Mouse (Mus musculus) CH12.LX (cell line): ENCODE measurements around the gene Gm37240. TPM values are rescaled to one million over a fixed set of nuclear protein-coding genes. Genes with fewer than 3 reads are reported as not detected.

Source experiments
- DNase-seq: peaks from one replicate; pipeline ENCODE4 v3.0.0-alpha.2; 2013; ENCODE audit errors: extremely low read depth
- H3K27ac ChIP-seq: 2 replicates; pipeline ENCODE4 v1.5.1; 2012; ENCODE audit warnings: low read depth, mild to moderate bottlenecking, control low read depth, moderate library complexity; ENCODE audit not compliant: insufficient read depth
- H3K27me3 ChIP-seq: replicated peaks from 2 replicates; pipeline ENCODE3; 2012; ENCODE audit warnings: inconsistent platforms
- H3K36me3 ChIP-seq, 2 experiments: replicated peaks in 1 of 2; 2 replicates each; pipeline versions ENCODE3 to v1.6.1; 2012; ENCODE audit warnings: inconsistent platforms in 1 of 2, low read length in 1 of 2, mild to moderate bottlenecking in 1 of 2, mixed read lengths in 1 of 2, moderate library complexity in 1 of 2; ENCODE audit not compliant: control insufficient read depth in 1 of 2, insufficient read depth in 1 of 2
- H3K4me1 ChIP-seq, 2 experiments: 2 replicates each; pipeline ENCODE4 v1.6.1; 2012; ENCODE audit warnings: inconsistent platforms in 1 of 2, moderate library complexity in 1 of 2; ENCODE audit not compliant: insufficient read depth in 2 of 2, control insufficient read depth in 1 of 2
- H3K4me2 ChIP-seq: 2 replicates; pipeline ENCODE4 v1.6.1; 2012; ENCODE audit warnings: low read depth, mild to moderate bottlenecking, control low read depth; ENCODE audit not compliant: poor library complexity, insufficient read depth, severe bottlenecking
- H3K4me3 ChIP-seq, 3 experiments: fragments of 150-350 bp in 1 of 3; sonication (generic) in 1 of 3; replicated peaks in 1 of 3; 2 replicates each; pipeline versions ENCODE3 to v1.5.1; 2011 to 2012; ENCODE audit warnings: low read depth in 2 of 3, low read length in 2 of 3, mild to moderate bottlenecking in 2 of 3, moderate library complexity in 2 of 3, control low read depth in 1 of 3, improper control_type of control experiment in 1 of 3, inconsistent platforms in 1 of 3, mixed read lengths in 1 of 3; ENCODE audit not compliant: poor library complexity in 1 of 3
- H3K79me2 ChIP-seq: replicated peaks from 2 replicates; pipeline ENCODE4 v1.6.1; 2012; ENCODE audit warnings: mild to moderate bottlenecking, moderate library complexity; ENCODE audit not compliant: control insufficient read depth, poor library complexity, insufficient read depth, severe bottlenecking; ENCODE audit errors: extremely low read depth
- H3K9ac ChIP-seq: 2 replicates; pipeline ENCODE4 v1.6.1; 2012; ENCODE audit warnings: low read depth, mild to moderate bottlenecking, control low read depth, moderate library complexity; ENCODE audit not compliant: insufficient read depth
- H3K9me3 ChIP-seq: replicated peaks from 2 replicates; pipeline ENCODE3; 2012; ENCODE audit warnings: low read length, inconsistent platforms, mixed read lengths
- BHLHE40 ChIP-seq: IDR thresholded peaks from 2 replicates; pipeline ENCODE4 v1.6.1; 2011; ENCODE audit warnings: mild to moderate bottlenecking, low read depth, low read length, improper control_type of control experiment
- CHD2 ChIP-seq: IDR thresholded peaks from 2 replicates; pipeline ENCODE4 v1.6.1; 2011; ENCODE audit warnings: low read length, improper control_type of control experiment
- CTCF ChIP-seq, 2 experiments: IDR thresholded peaks in 1 of 2; conservative IDR thresholded peaks in 1 of 2; 2 replicates each; pipeline ENCODE4 v1.5.1; 2011 to 2012; ENCODE audit warnings: low read depth in 2 of 2, low read length in 2 of 2, improper control_type of control experiment in 1 of 2, inconsistent platforms in 1 of 2, mild to moderate bottlenecking in 1 of 2, moderate library complexity in 1 of 2
- E2F4 ChIP-seq: IDR thresholded peaks from 2 replicates; pipeline ENCODE4 v1.6.1; 2011; ENCODE audit warnings: low read depth, low read length, improper control_type of control experiment; ENCODE audit not compliant: insufficient replicate concordance
- ELF1 ChIP-seq: IDR thresholded peaks from 2 replicates; pipeline ENCODE4 v1.6.1; 2014; ENCODE audit warnings: low read depth, mild to moderate bottlenecking, inconsistent platforms, low read length, improper control_type of control experiment
- EP300 ChIP-seq: IDR thresholded peaks from 2 replicates; pipeline ENCODE4 v1.6.1; 2011; ENCODE audit warnings: low read length, improper control_type of control experiment
- ETS1 ChIP-seq: conservative IDR thresholded peaks from 2 replicates; pipeline ENCODE4 v1.6.1; 2012; ENCODE audit warnings: low read depth, mild to moderate bottlenecking, inconsistent platforms, low read length, improper control_type of control experiment, moderate library complexity
- GABPA ChIP-seq: IDR thresholded peaks from 2 replicates; pipeline ENCODE4 v1.6.1; 2012; ENCODE audit warnings: low read depth, low read length, improper control_type of control experiment, inconsistent platforms; ENCODE audit not compliant: insufficient replicate concordance
- HCFC1 ChIP-seq: IDR thresholded peaks from 2 replicates; pipeline ENCODE4 v1.6.1; 2012; ENCODE audit warnings: low read depth, mild to moderate bottlenecking, inconsistent platforms, low read length, improper control_type of control experiment
- IRF4 ChIP-seq: IDR thresholded peaks from 2 replicates; pipeline ENCODE4 v1.6.1; 2014; ENCODE audit warnings: low read depth, mild to moderate bottlenecking, inconsistent platforms, low read length, improper control_type of control experiment
- JUN ChIP-seq: IDR thresholded peaks from 2 replicates; pipeline ENCODE4 v1.6.1; 2011; ENCODE audit warnings: low read depth, mild to moderate bottlenecking, low read length, improper control_type of control experiment, moderate library complexity; ENCODE audit not compliant: insufficient read depth
- JUND ChIP-seq: conservative IDR thresholded peaks from 2 replicates; pipeline ENCODE4 v1.6.1; 2011; ENCODE audit warnings: low read depth, low read length, improper control_type of control experiment
- MAFK ChIP-seq: IDR thresholded peaks from 2 replicates; pipeline ENCODE4 v1.6.1; 2011; ENCODE audit warnings: low read length, improper control_type of control experiment; ENCODE audit not compliant: insufficient replicate concordance
- MAX ChIP-seq: IDR thresholded peaks from 2 replicates; pipeline ENCODE4 v1.6.1; 2011; ENCODE audit warnings: low read length, improper control_type of control experiment
- MEF2A ChIP-seq: IDR thresholded peaks from 2 replicates; pipeline ENCODE4 v1.6.1; 2014; ENCODE audit warnings: low read depth, mild to moderate bottlenecking, inconsistent platforms, low read length, improper control_type of control experiment, borderline replicate concordance
- MXI1 ChIP-seq: IDR thresholded peaks from 2 replicates; pipeline ENCODE4 v1.6.1; 2011; ENCODE audit warnings: mild to moderate bottlenecking, low read depth, low read length, improper control_type of control experiment
- MYC ChIP-seq: IDR thresholded peaks from 2 replicates; pipeline ENCODE4 v1.6.1; 2011; ENCODE audit warnings: low read depth, mild to moderate bottlenecking, improper control_type of control experiment, low read length
- NELFE ChIP-seq: IDR thresholded peaks from 2 replicates; pipeline ENCODE4 v1.6.1; 2011; ENCODE audit warnings: low read depth, low read length, improper control_type of control experiment
- POLR2A ChIP-seq: IDR thresholded peaks from 2 replicates; pipeline ENCODE4 v1.6.1; 2011; ENCODE audit warnings: low read depth, mild to moderate bottlenecking, improper control_type of control experiment, low read length
- RCOR1 ChIP-seq: conservative IDR thresholded peaks from 2 replicates; pipeline ENCODE4 v1.6.1; 2012; ENCODE audit warnings: low read depth, mild to moderate bottlenecking, inconsistent platforms, low read length, improper control_type of control experiment
- SIN3A ChIP-seq: IDR thresholded peaks from 2 replicates; pipeline ENCODE4 v1.6.1; 2012; ENCODE audit warnings: low read length, improper control_type of control experiment, inconsistent platforms
- SMC3 ChIP-seq: IDR thresholded peaks from 2 replicates; pipeline ENCODE4 v1.6.1; 2011; ENCODE audit warnings: low read depth, low read length, improper control_type of control experiment
- UBTF ChIP-seq: IDR thresholded peaks from 2 replicates; pipeline ENCODE4 v1.6.1; 2012; ENCODE audit warnings: low read depth, mild to moderate bottlenecking, inconsistent platforms, low read length, improper control_type of control experiment, moderate library complexity
- ZKSCAN1 ChIP-seq: IDR thresholded peaks from 2 replicates; pipeline ENCODE4 v1.6.1; 2012; ENCODE audit warnings: low read depth, inconsistent platforms, low read length, improper control_type of control experiment, borderline replicate concordance
- ZNF384 ChIP-seq: IDR thresholded peaks from 2 replicates; pipeline ENCODE4 v1.6.1; 2012; ENCODE audit warnings: low read depth, low read length, improper control_type of control experiment, inconsistent platforms
- dilution Hi-C: fragments of 300-500 bp; cut with MboI; formaldehyde crosslinking; loops from 2 replicates; pipeline ENCODE4 v1.14.3; 2020; ENCODE audit warnings: low sequenced_read_pairs; ENCODE audit not compliant: extremely low pct_unique_long_range_greater_than_20kb, extremely low pct_ligation_motif_present
- in situ Hi-C: fragments of 300-500 bp; cut with MboI; formaldehyde crosslinking; loops from 3 replicates; pipeline ENCODE4 v1.14.3; 2019; ENCODE audit warnings: low sequenced_read_pairs, low pct_ligation_motif_present, low pct_unique_long_range_greater_than_20kb, mixed read lengths
- polyA plus RNA-seq: library from polyadenylated mRNA; unstranded; fragments of >175 nt; gene quantifications from 2 replicates; pipeline ENCODE4 v1.2.1, GENCODE M21; 2012; ENCODE audit warnings: low read depth; ENCODE audit not compliant: insufficient read length
- total RNA-seq, 2 experiments: library from RNA; depleted of rRNA; stranded (reverse); fragments of 300-350 nt in 1 of 2; fragments of >200 nt in 1 of 2; gene quantifications; 2 replicates each; pipeline ENCODE4 v1.2.3; 2012 to 2014

Gene Gm37240
- total and polyA plus RNA-seq, 3 experiments, result 0.08 to 0.19 (median 0.14) TPM

DNA sequence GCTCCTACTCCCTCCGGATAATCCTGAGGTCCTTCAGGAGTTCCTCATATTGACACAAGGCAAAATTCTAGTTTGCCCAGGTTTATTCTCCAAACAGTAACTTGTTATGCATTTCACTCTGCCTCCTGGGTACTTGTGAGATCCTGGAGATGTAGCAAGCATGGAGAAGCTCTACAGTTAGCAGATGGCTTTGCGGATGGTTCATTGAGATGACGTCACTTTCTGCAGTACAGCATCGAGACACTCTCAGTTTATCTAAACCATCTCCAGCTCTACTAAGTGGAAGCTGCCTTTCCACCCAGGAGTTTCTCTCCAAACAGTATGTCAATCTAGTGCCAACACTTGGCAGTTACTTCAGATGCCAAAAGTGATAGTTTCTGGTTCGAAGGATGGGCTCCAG, 444.5 kb downstream of the Gm37240 start:
- H3K36me3 ChIP-seq, result no peaks in the 10 kb centered on the region
- H3K4me2 ChIP-seq, result no peak overlapping the region
- H3K9me3 ChIP-seq, result no peaks in the 10 kb centered on the region
- H3K27ac ChIP-seq, result no peak overlapping the region
- H3K4me1 ChIP-seq, result peaks cover 5 to 14% of the 10 kb centered on the region in 2 experiments; a peak in 3 of 4 replicates
- in situ Hi-C loops, result no loop called here
- H3K27me3 ChIP-seq, result no peaks in the 10 kb centered on the region
- no peak overlapping the region for H3K4me3 ChIP-seq
- H3K9ac ChIP-seq, result no peak overlapping the region
- no peaks in the 10 kb centered on the region for H3K79me2 ChIP-seq
- TF ChIP-seq ELF1 (no peak), ZKSCAN1 (no peak), NELFE (no peak), SIN3A (no peak), JUND (no peak), GABPA (no peak)
- TF ChIP-seq, all 38 proteins: peak for 0
- no peak for DNase-seq
- dilution Hi-C loops, result no loop called here

DNA sequence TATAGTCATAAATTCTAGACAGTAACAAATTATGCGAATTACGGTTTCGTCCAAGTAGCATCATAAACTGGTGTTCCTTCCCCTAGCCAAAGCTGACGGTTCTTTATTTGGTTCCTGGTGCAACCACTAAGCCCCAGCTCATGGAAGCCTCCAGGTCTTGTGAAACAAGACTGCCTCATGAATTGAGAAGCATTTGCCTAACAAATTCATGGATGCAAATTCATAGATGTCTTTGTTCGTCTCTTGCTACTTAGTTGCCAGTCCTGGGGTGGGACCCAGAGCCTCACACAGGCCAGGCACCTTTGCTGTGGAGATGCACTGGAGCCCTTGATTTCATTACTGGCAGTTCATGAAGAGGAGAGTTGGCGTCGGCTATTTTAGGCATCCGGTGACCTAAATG, 445.1 kb downstream of the Gm37240 start:
- TF ChIP-seq BHLHE40, result peak; percentile 23; the same call in 1 of the 2 replicates
- no peak for TF ChIP-seq ZKSCAN1
- 0 out of 2 replicates have a peak, but pooled peaks have one; percentile 17 for TF ChIP-seq E2F4
- peak; percentile 49; the same call in 1 of the 2 replicates for TF ChIP-seq POLR2A
- Histone ChIP-seq H3K4me1 (peaks cover 5 to 14% of the 10 kb centered on the region in 2 experiments; a peak in 3 of 4 replicates), H3K9ac (no peak overlapping the region), H3K9me3 (peaks cover under 1% of the 10 kb centered on the region), H3K79me2 (no peaks in the 10 kb centered on the region), H3K27ac (no peak overlapping the region), H3K4me2 (no peak overlapping the region), H3K27me3 (no peaks in the 10 kb centered on the region), H3K4me3 (no peak overlapping the region), H3K36me3 (no peaks in the 10 kb centered on the region)
- dilution Hi-C loops, result no loop called here
- DNase-seq, result peak; percentile 75
- in situ Hi-C loops, result no loop called here

DNA sequence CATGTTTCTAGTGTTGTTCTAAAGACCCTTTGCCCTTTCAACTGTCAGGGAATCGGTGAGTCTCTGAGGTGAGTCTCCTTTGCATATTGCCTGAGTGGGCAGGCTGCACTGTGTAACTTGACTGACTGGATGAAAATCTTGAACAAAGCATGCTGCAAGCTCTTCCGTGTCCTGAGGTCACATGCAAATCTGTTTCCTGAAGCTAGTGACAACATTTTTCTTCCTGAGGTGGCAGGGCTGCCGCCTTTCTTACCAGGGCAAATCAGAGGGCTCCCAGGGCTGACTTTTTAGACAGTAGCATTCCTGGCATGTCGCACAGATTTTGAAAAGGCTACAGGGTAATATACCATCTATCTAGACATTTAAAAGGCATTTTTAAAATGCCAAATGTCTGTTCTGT, 451.9 kb downstream of the Gm37240 start:
- peaks cover 9 to 18% of the 10 kb centered on the region in 2 experiments for H3K4me1 ChIP-seq
- H3K9ac ChIP-seq, result no peak overlapping the region
- H3K4me2 ChIP-seq, result peak overlapping the region; percentile 52; the same call in 1 of the 2 replicates
- dilution Hi-C loops (no loop called here), in situ Hi-C loops (no loop called here)
- no peaks in the 10 kb centered on the region for H3K36me3 ChIP-seq
- 0 out of 2 replicates have a peak, but pooled peaks have one; percentile 20 for TF ChIP-seq IRF4
- TF ChIP-seq MYC, result peak; percentile 47; the same call in 1 of the 2 replicates
- no peak for TF ChIP-seq MEF2A
- peak; percentile 21; the same call in 1 of the 2 replicates for TF ChIP-seq MAFK
- TF ChIP-seq MXI1, result peak; percentile 42; the same call in 1 of the 2 replicates
- no peak for TF ChIP-seq UBTF
- TF ChIP-seq EP300, result peak; percentile 62; the same call in 1 of the 2 replicates
- no peak for TF ChIP-seq JUND
- peak; percentile 85 for TF ChIP-seq ELF1
- 0 out of 2 replicates have a peak, but pooled peaks have one; percentile 35 for TF ChIP-seq CHD2
- TF ChIP-seq BHLHE40, result peak; percentile 54; the same call in 1 of the 2 replicates
- TF ChIP-seq HCFC1, result peak; percentile 43; the same call in 1 of the 2 replicates
- no peak for TF ChIP-seq ZNF384
- TF ChIP-seq E2F4, result no peak
- peak; percentile 77; the same call in 1 of the 2 replicates for TF ChIP-seq MAX
- TF ChIP-seq ETS1, result 0 out of 2 replicates have a peak, but pooled peaks have one; percentile 29
- TF ChIP-seq RCOR1, result no peak
- no peak for TF ChIP-seq SIN3A
- TF ChIP-seq SMC3, result no peak
- TF ChIP-seq JUN, result no peak
- TF ChIP-seq CTCF (conservative IDR thresholded peaks at IDR 0.05 in 1 of 2, IDR thresholded peaks at IDR 0.05 in 1 of 2; ENCODE audit: low read depth in 2 of 2, low read length in 2 of 2), result no peak
- peak; percentile 78 for DNase-seq
- H3K27me3 ChIP-seq, result no peaks in the 10 kb centered on the region
- no peak overlapping the region for H3K4me3 ChIP-seq
- peaks cover 2% of the 10 kb centered on the region for H3K9me3 ChIP-seq
- no peaks in the 10 kb centered on the region for H3K79me2 ChIP-seq
- no peak overlapping the region for H3K27ac ChIP-seq
